Mouse (Mus musculus) hindbrain, embryonic 16.5 days (tissue): Measurements from ENCODE around the gene Acnat1. TPM values are rescaled to one million over a fixed set of nuclear protein-coding genes. Genes with fewer than 3 reads are reported as not detected.

Experiments
- polyA plus RNA-seq: library from polyadenylated mRNA; unstranded; fragments of >200 nt; fragmentation: Nextera tagmentation; extraction: Ambion mirVana; gene quantifications from 2 replicates; pipeline ENCODE4 v1.2.1, GENCODE M21; 2015

Gene Acnat1
- polyA plus RNA-seq, 1 experiment from 2014 or later = not detected

Other genes starting within 250 kb of the Acnat1 start
- gene Acnat2, start 65.8 kb downstream of the Acnat1 start, polyA plus RNA-seq = not detected in 2 replicates
- gene Baat, start 32.6 kb upstream of the Acnat1 start, polyA plus RNA-seq = not detected in 2 replicates
- gene Mrpl50, start 47.2 kb upstream of the Acnat1 start, polyA plus RNA-seq = 74.3 and 76.5 TPM in 2 replicates
- gene Zfp189, start 47.3 kb upstream of the Acnat1 start, polyA plus RNA-seq = 12.2 and 12.4 TPM in 2 replicates
- 0.26 and 0.60 TPM in 2 replicates for gene Aldob, start 75.6 kb upstream of the Acnat1 start, polyA plus RNA-seq
- gene Tmem246, start 124.0 kb upstream of the Acnat1 start, polyA plus RNA-seq = 142 and 156 TPM in 2 replicates
- gene Rnf20, start 158.1 kb upstream of the Acnat1 start, polyA plus RNA-seq = 41.8 and 41.9 TPM in 2 replicates
- 0.41 and 0.53 TPM in 2 replicates for gene Ppp3r2, start 208.1 kb upstream of the Acnat1 start, polyA plus RNA-seq